Mouse (Mus musculus) cerebellum, adult 9-11 months (tissue): ENCODE data around the gene Crip1.

Source experiments
- DNase-seq: peaks from one replicate; pipeline ENCODE4 v3.0.0; 2022

Crip1 gene

GRCm38 (mm10) chr12:113148381-113149035, 2.4 kb downstream of the Crip1 start:
- DNase-seq: peak; percentile 57

- DNase-seq: peak; percentile 16
These were observed 3.2 kb downstream of the Crip1 start for GRCm38 (mm10) chr12:113149341-113149740.

DNA sequence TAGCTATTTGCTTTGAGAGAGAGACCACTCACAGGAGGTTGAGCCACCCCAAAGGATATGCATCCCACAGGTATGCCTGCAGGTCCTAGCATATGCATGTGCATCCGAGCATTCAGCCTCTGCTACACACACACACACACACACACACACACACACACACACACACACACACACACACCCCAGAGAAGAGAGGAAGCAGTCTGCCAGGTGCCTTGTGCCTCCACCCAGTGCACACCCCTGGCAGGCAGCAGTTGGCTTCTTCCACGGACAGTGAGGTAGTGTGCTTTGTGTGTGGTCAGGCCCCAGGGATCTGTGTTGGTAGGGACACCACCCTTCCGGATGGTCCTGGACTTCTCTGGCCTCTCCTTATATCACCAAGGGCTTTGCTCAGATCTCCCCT, 3.8 kb downstream of the Crip1 start:
- no peak for DNase-seq

- no peak for DNase-seq
These were observed 4.5 kb downstream of the Crip1 start for GRCm38 (mm10) chr12:113150591-113150990.

- DNase-seq: no peak
These were observed 4.9 kb downstream of the Crip1 start for GRCm38 (mm10) chr12:113151046-113151445.

DNA sequence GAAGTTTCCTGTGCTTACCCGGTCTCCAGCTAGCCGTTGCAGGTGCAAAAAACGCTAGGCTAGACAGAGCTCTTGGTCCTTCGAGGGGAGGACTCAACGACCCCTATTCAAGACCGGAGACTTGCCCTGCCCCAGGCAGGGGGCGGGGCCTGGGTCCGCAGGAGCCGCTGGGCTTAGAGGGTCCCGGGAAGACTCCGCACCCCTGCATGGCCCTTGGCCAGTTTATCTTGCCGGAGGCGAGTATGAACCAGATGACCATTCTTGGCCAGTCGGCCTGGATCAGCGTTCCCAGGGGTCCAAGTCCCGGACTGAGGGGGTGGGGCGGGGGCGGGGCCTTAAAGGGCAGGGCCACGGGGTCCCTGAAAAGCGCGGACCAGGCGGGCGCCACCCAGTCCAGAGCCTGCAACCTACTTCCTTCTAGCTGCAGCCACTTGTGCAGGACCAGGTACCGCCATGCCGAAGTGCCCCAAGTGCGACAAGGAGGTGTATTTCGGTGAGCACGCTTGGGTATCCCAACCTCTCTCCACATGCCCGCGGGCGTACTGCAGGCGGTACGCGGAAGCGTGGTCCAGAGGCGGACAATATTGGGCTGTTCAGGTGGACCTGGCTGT, 5.7 kb downstream of the Crip1 start:
- peak; percentile 53 for DNase-seq

GRCm38 (mm10) chr12:113152272-113152661, 6.2 kb downstream of the Crip1 start:
- DNase-seq: no peak

- peak; percentile 27 for DNase-seq
These were observed 6.9 kb downstream of the Crip1 start for GRCm38 (mm10) chr12:113152991-113153525.

- peak; percentile 50 for DNase-seq
These were observed 7.9 kb downstream of the Crip1 start for GRCm38 (mm10) chr12:113153971-113154370.

DNA sequence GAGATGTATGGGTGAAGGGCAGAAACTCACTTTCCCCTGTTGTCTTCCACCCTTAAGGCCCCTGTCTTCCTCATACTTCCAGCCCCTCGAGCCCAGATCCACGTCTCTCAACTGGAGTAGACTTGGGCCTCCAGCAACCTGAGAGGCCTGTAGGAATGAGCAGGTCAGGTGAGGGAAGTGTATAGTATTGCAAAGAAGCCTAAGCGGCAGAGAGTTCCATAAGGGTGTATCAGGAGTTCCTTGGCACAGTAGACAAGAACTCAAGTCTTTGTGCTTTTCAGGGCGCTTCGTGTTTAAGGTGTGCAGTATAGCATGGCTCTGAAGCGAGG, 8.6 kb downstream of the Crip1 start:
- no peak for DNase-seq

- peak; percentile 79 for DNase-seq
These were observed 9.1 kb downstream of the Crip1 start for GRCm38 (mm10) chr12:113155076-113155771.

- DNase-seq: peak; percentile 99
These were observed 9.9 kb downstream of the Crip1 start, which contains the start of gene Tedc1 for GRCm38 (mm10) chr12:113155887-113156539. Gene Tedc1 (plus strand): TSS chr12:113156421.

DNA sequence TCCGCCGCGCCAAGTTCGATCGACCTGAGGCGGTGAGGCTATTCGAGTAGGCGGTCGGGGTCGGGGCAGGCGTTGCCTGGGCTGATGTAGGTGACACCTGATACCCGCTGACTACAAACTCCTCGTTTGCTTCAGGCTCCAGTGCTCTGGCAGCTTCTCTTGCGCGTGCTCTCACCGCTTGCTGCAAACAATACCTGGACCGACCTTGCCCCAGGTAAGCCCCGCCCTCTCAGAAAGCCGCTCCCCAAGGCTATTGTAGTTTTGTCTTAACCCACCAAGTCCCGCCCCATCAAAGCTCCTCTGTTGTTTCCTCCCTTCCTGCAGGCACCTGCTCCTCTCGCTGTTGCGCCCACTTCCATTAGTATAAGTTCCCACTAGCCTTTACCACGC, 10.4 kb downstream of the Crip1 start:
- no peak for DNase-seq

GRCm38 (mm10) chr12:113157002-113157401, 10.9 kb downstream of the Crip1 start:
- peak; percentile 73 for DNase-seq

DNA sequence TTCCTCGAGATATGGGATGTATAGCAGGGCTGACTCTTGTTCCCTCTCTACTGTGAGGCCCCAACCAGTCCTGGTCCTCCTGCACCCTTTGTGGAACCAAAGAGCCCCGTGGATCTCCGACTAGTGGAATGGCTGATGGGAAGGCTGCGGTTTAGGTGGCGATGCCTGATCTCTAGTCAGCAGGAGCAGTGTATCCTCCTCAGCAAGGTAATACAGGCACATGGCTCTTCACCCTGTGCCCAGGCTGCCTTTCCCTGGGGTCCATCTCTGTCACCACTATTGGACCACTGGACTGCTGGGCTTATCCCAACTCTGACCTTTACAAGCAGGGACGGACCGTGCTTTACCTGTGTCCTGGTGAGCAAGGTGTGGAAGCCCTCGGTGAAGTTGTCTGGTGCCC, 11.4 kb downstream of the Crip1 start:
- no peak for DNase-seq

- DNase-seq: peak; percentile 41
These were observed 11.9 kb downstream of the Crip1 start for GRCm38 (mm10) chr12:113157971-113158370.

DNA sequence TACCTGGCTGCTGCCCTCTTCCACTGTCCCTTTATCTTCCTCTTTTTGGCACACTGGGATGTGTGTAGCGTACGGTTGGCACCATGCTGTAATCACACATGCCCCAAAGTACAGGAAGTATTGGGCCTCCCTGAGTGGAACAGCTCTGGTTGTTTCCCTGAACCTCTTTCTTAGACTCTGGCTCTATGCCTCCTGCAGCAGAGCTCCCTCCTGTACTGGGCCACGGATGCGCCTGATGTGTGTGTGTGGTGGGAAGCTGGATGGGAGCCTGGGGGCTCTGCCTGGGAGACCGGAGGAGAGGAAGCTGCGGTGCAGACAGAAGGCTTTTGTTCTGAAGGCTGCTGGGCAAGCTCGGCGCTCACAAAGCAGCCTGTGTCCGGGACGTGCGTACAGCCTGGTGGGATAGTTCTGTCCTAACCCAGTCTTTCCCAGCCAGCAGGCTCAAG, 17.5 kb downstream of the Crip1 start:
- DNase-seq: peak; percentile 65

DNA sequence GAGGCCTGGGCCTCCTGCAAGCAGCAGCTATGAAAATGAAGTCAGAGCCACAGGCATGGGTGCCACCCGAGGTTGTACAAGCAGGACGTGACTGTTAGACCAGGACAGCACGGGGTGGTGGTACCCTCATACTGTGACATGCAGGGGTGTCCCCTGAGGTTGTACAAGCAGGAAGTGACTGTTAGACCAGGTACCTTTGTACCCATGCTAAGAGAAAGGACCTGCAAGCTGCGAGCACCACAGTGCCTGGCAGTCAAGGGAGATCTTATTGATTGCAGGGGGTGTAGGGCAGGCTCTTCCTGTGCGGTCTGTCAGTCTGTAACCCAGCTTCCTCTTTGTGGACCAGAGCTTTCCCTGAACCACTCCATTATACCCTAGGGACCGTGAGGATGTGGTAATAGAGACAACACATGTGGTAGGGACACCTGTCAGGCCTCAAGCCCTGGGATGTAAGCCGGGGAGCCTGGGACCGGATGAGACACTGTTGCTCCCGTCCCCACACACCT, 22.0 kb downstream of the Crip1 start:
- no peak for DNase-seq

DNA sequence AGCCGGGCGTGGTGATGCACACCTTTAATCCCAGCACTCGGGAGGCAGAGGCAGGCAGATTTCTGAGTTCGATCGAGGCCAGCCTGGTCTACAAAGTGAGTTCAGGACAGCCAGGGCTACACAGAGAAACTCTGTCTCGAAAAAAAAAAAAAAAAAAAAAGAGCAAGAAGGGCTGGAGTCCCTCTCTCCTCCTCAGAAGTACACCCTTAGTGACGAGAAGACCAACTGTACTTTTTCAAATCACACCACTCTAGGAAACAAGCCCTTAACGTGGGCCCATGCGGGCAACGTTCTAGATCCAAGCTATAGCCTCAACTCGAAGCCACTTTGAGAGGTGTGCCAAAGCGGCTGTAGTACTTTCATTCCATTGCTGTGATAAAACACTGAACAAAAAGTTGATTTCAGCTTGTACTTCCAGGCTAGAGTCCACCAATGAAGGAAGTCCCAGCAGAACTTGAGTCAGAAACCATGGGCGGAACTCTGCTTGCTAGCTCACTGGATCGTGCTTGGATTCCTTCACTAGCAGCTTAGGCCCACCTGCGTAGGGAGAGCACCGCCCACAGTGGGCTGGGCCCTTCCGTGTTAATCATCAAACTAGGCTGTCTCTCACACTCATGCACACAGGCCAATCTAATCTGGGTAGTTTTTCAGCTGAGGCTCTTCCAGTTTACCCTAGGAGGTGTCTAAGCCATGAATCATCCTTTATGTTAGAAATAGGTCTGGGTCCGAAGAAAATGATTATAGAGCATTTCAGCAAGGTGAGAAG, 31.0 kb downstream of the Crip1 start:
- DNase-seq: no peak

DNA sequence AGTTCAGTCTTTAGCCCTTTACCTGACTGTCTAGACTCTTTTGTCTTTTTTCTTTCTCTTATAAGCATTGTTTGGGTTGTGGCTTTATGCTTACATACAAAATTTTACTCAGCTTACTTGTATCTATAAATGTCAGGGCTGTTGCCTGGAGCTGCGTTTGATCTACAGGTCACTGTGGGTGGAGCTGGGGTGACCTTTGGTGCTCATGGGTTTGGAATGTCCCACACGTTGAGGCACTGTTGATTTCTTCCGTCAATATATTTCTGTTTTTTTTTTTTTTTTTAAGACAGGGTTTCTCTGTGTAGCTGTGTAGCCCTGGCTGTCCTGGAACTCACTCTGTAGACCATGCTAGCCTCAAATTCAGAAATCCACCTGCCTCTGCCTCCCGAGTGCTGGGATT, 34.9 kb downstream of the Crip1 start:
- no peak for DNase-seq

GRCm38 (mm10) chr12:113184945-113185344, 38.8 kb downstream of the Crip1 start:
- peak; percentile 30 for DNase-seq
